Mouse (Mus musculus): ENCODE data around the gene Hgfac. TPM values are rescaled to one million over a fixed set of nuclear protein-coding genes. Genes with fewer than 3 reads are reported as not detected.

Gene Hgfac
- polyA plus RNA-seq, 1 experiment from 2014 or later: 7.7 TPM

DNA sequence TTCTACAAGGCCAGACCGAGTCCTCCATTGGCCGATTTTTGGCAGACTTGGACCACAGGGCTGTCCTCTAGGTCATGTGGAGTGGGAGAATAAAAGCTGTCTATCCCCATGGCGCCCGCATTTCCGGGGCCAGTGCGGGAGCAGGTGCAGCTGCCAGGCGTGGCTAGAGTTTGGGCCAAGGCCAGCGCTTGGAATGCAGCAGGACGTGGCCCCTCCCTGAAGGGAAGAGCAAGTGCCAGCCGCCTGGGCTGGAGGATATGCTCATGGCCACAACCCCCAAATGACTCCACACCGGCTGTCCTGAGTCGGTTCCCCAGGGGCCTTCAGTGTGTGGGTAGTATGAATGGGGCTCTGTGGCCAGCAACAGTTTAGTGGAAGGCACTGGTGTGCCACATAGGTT is 13.8 kb downstream of the Hgfac start:
- Histone ChIP-seq H3K4me1 (ENCODE audit: control insufficient read depth, insufficient read depth, low read length) (peaks cover 8% of the 10 kb centered on the region), H3K36me3 (ENCODE audit: control insufficient read depth, insufficient read depth, low read length) (no peaks in the 10 kb centered on the region), H3K4me3 (replicated peaks; ENCODE audit: low read length) (no peak overlapping the region), H3K9ac (ENCODE audit: low read length) (no peak overlapping the region), H3K4me2 (ENCODE audit: low read depth, low read length) (no peak overlapping the region), H3K27ac (ENCODE audit: low read length) (no peak overlapping the region), H3K9me3 (replicated peaks; ENCODE audit: control insufficient read depth, low read length) (no peaks in the 10 kb centered on the region), H3K27me3 (ENCODE audit: control insufficient read depth, insufficient read depth, low read length) (peaks cover 32% of the 10 kb centered on the region)
- 0 out of 2 replicates have a peak, but pooled peaks have one; percentile 11 for ATAC-seq (ENCODE audit: insufficient read depth, low FRiP score)
- WGBS: 57% methylated on average over 12 of the region's 12 CpGs

DNA sequence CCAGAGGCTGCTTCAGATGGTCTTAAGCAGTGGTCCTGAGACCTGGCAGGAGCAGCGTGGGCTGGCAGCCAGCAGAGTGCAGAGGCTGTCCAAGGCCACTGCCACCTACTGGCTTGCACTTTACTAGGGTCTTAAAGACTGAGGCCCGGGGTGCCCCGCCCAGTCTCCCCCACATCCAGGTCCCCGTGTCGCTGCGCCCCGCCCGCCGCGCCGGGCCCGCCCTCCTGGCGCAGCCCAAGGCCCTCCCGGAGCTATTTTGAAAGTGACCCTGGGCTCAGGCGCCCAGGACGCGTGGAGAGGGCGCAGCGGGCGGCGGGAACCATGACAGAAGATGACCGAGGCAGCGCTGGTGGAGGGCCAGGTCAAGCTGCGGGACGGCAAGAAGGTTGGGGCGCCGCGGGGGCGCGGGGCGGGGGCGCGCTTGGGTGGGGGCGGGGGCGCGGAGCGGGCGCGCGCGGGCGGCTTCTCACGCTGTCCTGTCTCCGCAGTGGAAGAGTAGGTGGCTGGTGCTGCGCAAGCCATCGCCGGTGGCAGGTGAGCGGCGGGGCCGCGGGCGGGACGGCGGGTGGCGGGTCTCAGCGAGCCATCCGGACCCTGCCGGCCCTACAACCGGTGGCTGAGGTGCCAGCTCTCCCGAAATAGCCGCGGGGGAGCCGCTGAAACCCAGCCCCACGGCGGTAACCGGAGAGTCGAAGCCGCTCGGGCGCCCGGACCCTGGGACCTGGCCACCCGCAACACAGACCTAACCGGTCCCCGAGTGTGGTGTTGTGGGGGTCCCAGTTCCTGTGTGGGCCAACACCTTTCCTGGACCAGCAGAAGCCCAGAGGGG is 15.5 kb downstream of the Hgfac start, which contains the start of gene Dok7:
TSS of gene Dok7 (plus strand) at position 163 of the 829 bp plus-strand sequence.
- H3K4me1 ChIP-seq (ENCODE audit: control insufficient read depth, insufficient read depth, low read length): peaks cover 8% of the 10 kb centered on the region
- peaks cover 32% of the 10 kb centered on the region for H3K27me3 ChIP-seq (ENCODE audit: control insufficient read depth, insufficient read depth, low read length)
- no peaks in the 10 kb centered on the region for H3K36me3 ChIP-seq (ENCODE audit: control insufficient read depth, insufficient read depth, low read length)
- WGBS: 1% methylated on average over 72 of the region's 74 CpGs
- H3K4me3 ChIP-seq (replicated peaks; ENCODE audit: low read length): peak within 1 kb of the TSS; percentile 60
- H3K4me2 ChIP-seq (ENCODE audit: low read depth, low read length): peak within 1 kb of the TSS; percentile 97
- no peak within 1 kb of the TSS for H3K27ac ChIP-seq (ENCODE audit: low read length)
- H3K9me3 ChIP-seq (replicated peaks; ENCODE audit: control insufficient read depth, low read length): no peaks in the 10 kb centered on the region
- ATAC-seq (ENCODE audit: insufficient read depth, low FRiP score): peak; percentile 61; the same call in 1 of the 2 replicates
- peak within 1 kb of the TSS; percentile 73 for H3K9ac ChIP-seq (ENCODE audit: low read length)

DNA sequence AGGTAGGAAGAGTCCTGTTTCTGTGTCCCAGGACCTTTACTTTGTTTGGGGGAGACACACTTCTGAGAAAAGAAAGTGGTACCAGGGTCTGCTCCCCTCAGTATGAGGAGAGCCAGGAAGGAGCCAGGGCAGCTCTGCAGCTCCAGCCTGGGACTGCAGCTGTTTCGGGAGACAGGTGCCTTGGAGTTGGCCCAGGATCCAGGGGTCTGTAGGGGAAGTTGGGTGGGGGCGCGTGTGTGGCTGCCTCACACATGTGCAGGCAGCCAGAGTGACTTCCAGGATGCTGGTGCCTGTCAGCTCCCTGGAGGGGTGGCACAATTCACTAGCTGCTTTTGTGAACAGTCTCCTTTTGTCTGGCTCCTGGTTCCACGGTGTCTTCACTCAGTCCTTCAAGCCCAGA is 16.3 kb downstream of the Hgfac start:
- H3K4me3 ChIP-seq (replicated peaks; ENCODE audit: low read length): peak overlapping the region; percentile 60
- H3K9ac ChIP-seq (ENCODE audit: low read length): peak overlapping the region; percentile 73; the same call in 1 of the 2 replicates
- WGBS: 24% methylated on average over 4 of the region's 4 CpGs
- H3K4me1 ChIP-seq (ENCODE audit: control insufficient read depth, insufficient read depth, low read length): peaks cover 8% of the 10 kb centered on the region
- peak overlapping the region; percentile 97 for H3K4me2 ChIP-seq (ENCODE audit: low read depth, low read length)
- H3K27ac ChIP-seq (ENCODE audit: low read length): no peak overlapping the region
- H3K36me3 ChIP-seq (ENCODE audit: control insufficient read depth, insufficient read depth, low read length): no peaks in the 10 kb centered on the region
- no peak for ATAC-seq (ENCODE audit: insufficient read depth, low FRiP score)
- H3K27me3 ChIP-seq (ENCODE audit: control insufficient read depth, insufficient read depth, low read length): peaks cover 32% of the 10 kb centered on the region
- no peaks in the 10 kb centered on the region for H3K9me3 ChIP-seq (replicated peaks; ENCODE audit: control insufficient read depth, low read length)

DNA sequence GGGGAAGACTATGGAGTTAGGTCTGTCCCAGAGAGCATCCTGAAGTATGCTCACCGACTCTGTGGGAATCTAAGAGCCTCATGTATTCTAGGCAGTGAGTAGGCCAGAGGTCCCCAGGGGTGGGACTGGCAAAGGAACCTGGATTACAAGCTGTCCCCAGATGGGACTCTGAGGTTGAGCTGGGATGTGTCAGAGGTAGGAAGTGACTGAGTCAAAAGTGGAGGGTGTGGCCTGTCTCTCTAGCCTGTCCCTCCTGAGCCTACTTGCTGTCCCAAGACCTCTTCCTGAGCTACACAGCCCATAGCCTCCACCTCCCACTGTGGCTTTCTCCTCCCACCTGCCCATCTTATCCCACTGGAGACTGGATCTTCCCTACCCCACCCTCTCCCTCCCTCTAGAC is 16.9 kb downstream of the Hgfac start:
- H3K4me2 ChIP-seq (ENCODE audit: low read depth, low read length): no peak overlapping the region
- H3K36me3 ChIP-seq (ENCODE audit: control insufficient read depth, insufficient read depth, low read length): no peaks in the 10 kb centered on the region
- H3K27ac ChIP-seq (ENCODE audit: low read length): no peak overlapping the region
- WGBS: 50% methylated on average over 1 of the region's 1 CpGs
- H3K9me3 ChIP-seq (replicated peaks; ENCODE audit: control insufficient read depth, low read length): no peaks in the 10 kb centered on the region
- ATAC-seq (ENCODE audit: insufficient read depth, low FRiP score): no peak
- H3K4me1 ChIP-seq (ENCODE audit: control insufficient read depth, insufficient read depth, low read length): peaks cover 8% of the 10 kb centered on the region
- no peak overlapping the region for H3K4me3 ChIP-seq (replicated peaks; ENCODE audit: low read length)
- H3K27me3 ChIP-seq (ENCODE audit: control insufficient read depth, insufficient read depth, low read length): peaks cover 32% of the 10 kb centered on the region
- no peak overlapping the region for H3K9ac ChIP-seq (ENCODE audit: low read length)

DNA sequence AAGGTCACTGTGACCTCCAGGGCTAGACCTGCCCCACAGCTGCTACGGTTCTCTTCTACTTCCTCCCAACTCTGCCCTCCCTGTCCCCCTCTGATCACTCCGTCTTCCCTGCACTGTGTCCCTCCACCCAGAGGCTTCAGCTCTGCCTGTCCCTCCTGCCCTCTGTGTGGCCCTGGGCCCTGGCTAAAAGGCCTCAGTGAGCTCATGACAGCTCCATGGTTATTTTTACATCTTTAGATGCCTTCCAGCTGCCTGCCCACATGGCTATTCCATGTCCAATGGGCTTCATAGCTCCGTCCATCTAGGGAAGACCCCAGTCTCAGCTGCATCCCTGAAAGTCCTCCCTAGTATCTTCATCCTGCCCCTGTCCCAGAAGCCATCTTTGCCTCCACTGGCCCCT is 18.8 kb downstream of the Hgfac start:
- Histone ChIP-seq H3K9me3 (replicated peaks; ENCODE audit: control insufficient read depth, low read length) (no peaks in the 10 kb centered on the region), H3K27ac (ENCODE audit: low read length) (no peak overlapping the region), H3K4me2 (ENCODE audit: low read depth, low read length) (no peak overlapping the region), H3K9ac (ENCODE audit: low read length) (no peak overlapping the region), H3K4me1 (ENCODE audit: control insufficient read depth, insufficient read depth, low read length) (peaks cover 8% of the 10 kb centered on the region), H3K27me3 (ENCODE audit: control insufficient read depth, insufficient read depth, low read length) (peaks cover 32% of the 10 kb centered on the region), H3K36me3 (ENCODE audit: control insufficient read depth, insufficient read depth, low read length) (no peaks in the 10 kb centered on the region), H3K4me3 (replicated peaks; ENCODE audit: low read length) (no peak overlapping the region)
- 46% methylated on average over 3 of the region's 3 CpGs for WGBS
- ATAC-seq (ENCODE audit: insufficient read depth, low FRiP score): no peak

DNA sequence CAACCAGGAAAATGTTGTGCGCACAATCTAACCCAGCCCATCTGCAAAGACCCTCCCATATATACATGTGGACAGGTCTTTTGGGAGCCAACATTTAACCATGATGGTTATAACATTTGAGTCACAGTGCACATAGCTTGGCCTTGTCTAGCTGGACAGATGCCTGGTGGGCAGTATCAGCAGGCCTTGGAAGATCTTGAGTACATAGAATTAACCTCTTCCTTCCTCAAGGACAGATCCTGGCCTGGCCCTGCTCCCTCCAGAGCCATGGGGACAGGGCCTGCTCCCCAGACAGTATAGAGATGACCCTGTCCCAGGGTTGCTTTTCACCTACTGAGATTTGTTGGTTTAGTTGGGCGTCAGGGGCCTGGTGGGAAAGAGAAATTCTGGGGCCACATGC is 28.5 kb downstream of the Hgfac start:
- Histone ChIP-seq H3K36me3 (ENCODE audit: control insufficient read depth, insufficient read depth, low read length) (no peaks in the 10 kb centered on the region), H3K27me3 (ENCODE audit: control insufficient read depth, insufficient read depth, low read length) (no peaks in the 10 kb centered on the region), H3K4me3 (replicated peaks; ENCODE audit: low read length) (no peak overlapping the region), H3K9me3 (replicated peaks; ENCODE audit: control insufficient read depth, low read length) (no peaks in the 10 kb centered on the region), H3K4me1 (ENCODE audit: control insufficient read depth, insufficient read depth, low read length) (no peaks in the 10 kb centered on the region), H3K9ac (ENCODE audit: low read length) (no peak overlapping the region), H3K27ac (ENCODE audit: low read length) (no peak overlapping the region), H3K4me2 (ENCODE audit: low read depth, low read length) (no peak overlapping the region)
- WGBS: 83% methylated on average over 2 of the region's 2 CpGs
- ATAC-seq (ENCODE audit: insufficient read depth, low FRiP score): no peak

DNA sequence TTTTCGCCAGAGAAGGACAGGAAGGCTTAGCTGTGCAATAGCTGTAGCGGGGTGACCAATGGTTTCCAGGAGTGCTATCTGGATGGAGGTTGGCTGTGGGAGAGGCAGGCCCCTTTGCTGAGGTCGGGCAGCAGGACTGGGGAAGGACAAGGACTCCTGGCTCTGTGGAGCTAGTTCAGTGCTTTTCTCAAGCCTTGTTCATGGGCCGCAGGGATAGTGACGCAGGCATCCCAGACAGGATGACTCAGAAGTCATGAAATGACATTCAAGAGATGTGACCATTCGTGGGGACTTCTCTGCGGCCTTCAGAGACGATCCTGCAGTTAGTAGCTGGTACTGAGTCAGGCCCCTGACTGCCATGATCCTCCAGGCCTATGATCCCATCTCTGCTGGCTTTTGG is 29.0 kb downstream of the Hgfac start:
- no peaks in the 10 kb centered on the region for H3K4me1 ChIP-seq (ENCODE audit: control insufficient read depth, insufficient read depth, low read length)
- no peak overlapping the region for H3K4me3 ChIP-seq (replicated peaks; ENCODE audit: low read length)
- H3K36me3 ChIP-seq (ENCODE audit: control insufficient read depth, insufficient read depth, low read length): no peaks in the 10 kb centered on the region
- no peak for ATAC-seq (ENCODE audit: insufficient read depth, low FRiP score)
- 82% methylated on average over 8 of the region's 8 CpGs for WGBS
- H3K27me3 ChIP-seq (ENCODE audit: control insufficient read depth, insufficient read depth, low read length): no peaks in the 10 kb centered on the region
- H3K9ac ChIP-seq (ENCODE audit: low read length): no peak overlapping the region
- H3K9me3 ChIP-seq (replicated peaks; ENCODE audit: control insufficient read depth, low read length): no peaks in the 10 kb centered on the region
- H3K27ac ChIP-seq (ENCODE audit: low read length): no peak overlapping the region
- no peak overlapping the region for H3K4me2 ChIP-seq (ENCODE audit: low read depth, low read length)

DNA sequence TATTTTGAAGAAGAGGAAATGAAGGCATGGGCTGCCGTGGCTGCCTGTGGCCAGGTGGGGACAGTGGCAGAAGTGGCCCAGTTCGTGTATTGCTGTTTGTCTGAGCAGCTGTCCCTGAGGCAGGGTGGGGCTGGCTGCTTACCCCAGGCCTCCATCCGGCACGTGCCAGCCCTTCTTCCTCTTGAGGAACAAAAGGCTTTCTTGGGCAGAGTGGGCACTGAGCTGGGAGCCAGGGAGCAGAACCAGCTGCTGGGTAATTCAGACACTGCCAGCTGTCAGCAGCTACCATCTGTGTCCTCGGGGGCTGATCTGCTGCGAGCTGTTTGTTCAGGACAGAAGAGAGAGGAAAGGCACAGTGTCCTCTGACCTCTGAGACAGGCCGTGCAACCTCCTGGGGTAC is 29.6 kb downstream of the Hgfac start:
- Histone ChIP-seq H3K27me3 (ENCODE audit: control insufficient read depth, insufficient read depth, low read length) (no peaks in the 10 kb centered on the region), H3K9ac (ENCODE audit: low read length) (0 out of 2 replicates have a peak overlapping the region, but pooled peaks have one; percentile 4), H3K36me3 (ENCODE audit: control insufficient read depth, insufficient read depth, low read length) (no peaks in the 10 kb centered on the region), H3K4me1 (ENCODE audit: control insufficient read depth, insufficient read depth, low read length) (no peaks in the 10 kb centered on the region), H3K4me3 (replicated peaks; ENCODE audit: low read length) (no peak overlapping the region), H3K9me3 (replicated peaks; ENCODE audit: control insufficient read depth, low read length) (no peaks in the 10 kb centered on the region), H3K4me2 (ENCODE audit: low read depth, low read length) (no peak overlapping the region), H3K27ac (ENCODE audit: low read length) (no peak overlapping the region)
- WGBS: 51% methylated on average over 7 of the region's 7 CpGs
- ATAC-seq (ENCODE audit: insufficient read depth, low FRiP score): no peak

DNA sequence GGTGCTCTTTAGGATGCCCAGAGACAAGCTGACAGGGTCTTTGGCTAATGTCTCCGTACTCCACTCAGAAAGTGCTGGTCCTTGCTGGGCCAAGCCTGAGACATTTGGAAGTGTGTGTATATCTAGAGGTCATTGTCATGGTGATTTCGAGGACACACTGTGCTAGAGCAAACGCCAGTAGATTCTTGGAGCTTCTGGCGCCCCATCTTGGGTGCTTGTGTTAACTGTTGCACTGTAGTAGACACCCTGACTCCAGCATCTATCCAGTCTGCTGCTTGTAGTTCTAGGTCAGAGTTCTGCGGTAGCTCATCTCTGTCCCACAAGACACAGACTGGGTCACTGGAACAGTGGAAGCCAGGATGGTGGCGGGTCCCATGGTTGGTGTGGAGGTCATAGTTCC is 30.5 kb downstream of the Hgfac start:
- ATAC-seq (ENCODE audit: insufficient read depth, low FRiP score): no peak
- Histone ChIP-seq H3K27ac (ENCODE audit: low read length) (no peak overlapping the region), H3K4me2 (ENCODE audit: low read depth, low read length) (no peak overlapping the region), H3K9ac (ENCODE audit: low read length) (no peak overlapping the region), H3K4me1 (ENCODE audit: control insufficient read depth, insufficient read depth, low read length) (no peaks in the 10 kb centered on the region), H3K27me3 (ENCODE audit: control insufficient read depth, insufficient read depth, low read length) (no peaks in the 10 kb centered on the region), H3K9me3 (replicated peaks; ENCODE audit: control insufficient read depth, low read length) (no peaks in the 10 kb centered on the region), H3K4me3 (replicated peaks; ENCODE audit: low read length) (no peak overlapping the region), H3K36me3 (ENCODE audit: control insufficient read depth, insufficient read depth, low read length) (no peaks in the 10 kb centered on the region)
- WGBS: 88% methylated on average over 6 of the region's 6 CpGs

All from stomach, embryonic 16.5 days (tissue).